Mouse (Mus musculus) B cell, adult 2 months (primary cell): ENCODE data around the gene Glcci1.

Source experiments
- DNase-seq, 2 experiments: peaks; one replicate each; pipeline ENCODE4 v3.0.0; 2022

Gene Glcci1

DNA sequence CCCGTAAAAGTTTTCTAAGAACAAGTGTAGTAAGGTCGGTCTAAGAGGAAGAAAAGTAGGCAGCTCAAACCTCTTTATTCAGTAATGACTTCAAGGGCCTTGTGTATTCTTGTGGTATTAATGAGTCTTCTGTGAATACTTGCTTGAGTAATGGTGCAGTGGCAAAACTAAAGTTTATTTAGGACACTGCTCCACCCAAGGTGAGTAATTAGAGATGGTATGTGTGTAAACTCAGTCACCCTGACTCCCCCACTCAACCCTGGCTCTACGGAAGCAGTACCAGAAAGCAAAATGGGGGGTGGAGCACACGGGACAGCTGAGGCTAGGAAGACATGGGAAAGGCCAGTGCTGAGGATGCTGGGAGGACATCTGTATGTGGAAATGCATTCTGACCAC is 13.6 kb upstream of the Glcci1 start:
- DNase-seq, result peak in 1 of 2 experiments; percentile 20

DNA sequence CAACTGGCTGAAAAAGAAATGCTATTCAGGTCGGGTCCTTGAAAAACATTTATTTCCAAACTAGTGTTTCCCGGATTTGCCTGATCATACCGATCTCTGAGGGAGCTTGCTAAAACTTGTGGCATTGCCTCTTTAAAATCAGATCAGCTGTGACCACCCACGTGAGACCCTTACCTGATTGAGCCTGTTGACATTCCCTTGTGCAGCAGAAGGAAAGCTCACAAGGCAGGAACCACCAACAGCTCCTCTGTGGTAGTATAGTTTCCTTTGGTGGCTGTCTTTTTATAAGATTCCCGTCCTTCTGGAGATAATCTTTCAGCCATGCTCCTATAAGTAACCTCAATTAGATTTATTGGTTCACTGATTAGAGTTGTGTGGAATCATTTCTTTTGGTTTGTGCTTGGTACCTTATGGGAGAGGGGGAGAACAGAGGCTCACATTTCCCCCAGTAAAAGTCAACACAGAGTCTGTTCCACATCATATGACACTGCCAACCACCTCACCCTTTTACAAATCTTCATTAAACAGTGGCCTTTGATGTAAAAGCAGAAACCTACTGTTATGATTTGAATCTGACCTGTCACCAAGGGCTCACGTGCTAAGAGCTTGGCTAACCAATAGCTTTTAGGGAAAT is 12.0 kb upstream of the Glcci1 start:
- DNase-seq, result no peak

- DNase-seq, result no peak
These were observed 11.5 kb upstream of the Glcci1 start for GRCm38 (mm10) chr6:8497868-8498257.

GRCm38 (mm10) chr6:8498961-8499360 is 10.4 kb upstream of the Glcci1 start:
- peak; percentile 57 to 70 for DNase-seq

DNA sequence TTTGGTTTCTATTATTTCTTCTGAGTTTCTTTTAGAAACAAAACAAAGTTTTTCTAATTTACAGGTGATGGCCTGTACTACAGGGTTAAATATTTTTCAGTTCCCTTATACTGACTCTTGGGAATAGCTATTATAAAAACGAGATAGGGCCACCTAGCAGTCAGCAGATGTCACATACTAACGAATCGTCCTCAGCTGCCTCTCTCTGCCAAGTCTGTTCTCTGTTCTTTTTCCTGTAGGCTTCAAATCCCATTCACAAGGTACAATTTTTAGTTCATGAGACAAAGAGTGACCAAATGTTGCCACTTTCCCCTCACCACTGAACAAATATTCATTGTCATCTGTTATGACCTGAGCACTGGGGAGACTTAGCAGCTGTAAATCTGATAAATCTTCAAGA is 5.4 kb upstream of the Glcci1 start:
- DNase-seq, result peak; percentile 45 to 50

GRCm38 (mm10) chr6:8504521-8505228 is 4.7 kb upstream of the Glcci1 start:
- peak; percentile 83 to 88 for DNase-seq

DNA sequence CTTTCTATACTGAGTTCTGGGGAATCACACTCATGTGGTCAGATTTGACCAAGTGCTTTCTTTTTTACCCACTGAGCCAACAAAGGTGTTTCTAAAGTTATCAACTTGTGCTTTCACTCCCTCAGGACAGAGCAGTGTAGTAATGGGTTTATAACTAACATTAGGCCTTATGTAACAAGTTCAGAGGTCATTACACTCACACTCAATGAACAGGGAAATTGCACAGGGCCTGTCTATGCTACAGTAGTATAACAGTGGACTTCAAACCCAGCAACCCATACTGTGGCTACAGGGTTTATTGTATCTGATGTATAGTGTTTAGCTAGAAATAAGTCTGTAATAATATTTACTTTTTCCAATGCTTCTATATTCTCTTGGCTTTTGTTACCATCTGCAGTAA is 2.8 kb upstream of the Glcci1 start:
- DNase-seq, result no peak

GRCm38 (mm10) chr6:8508883-8509536 is 390 bp upstream of the Glcci1 start:
- DNase-seq, result peak; percentile 100

GRCm38 (mm10) chr6:8509961-8510863 is 812 bp downstream of the Glcci1 start:
- DNase-seq, result peak; percentile 59 to 62

DNA sequence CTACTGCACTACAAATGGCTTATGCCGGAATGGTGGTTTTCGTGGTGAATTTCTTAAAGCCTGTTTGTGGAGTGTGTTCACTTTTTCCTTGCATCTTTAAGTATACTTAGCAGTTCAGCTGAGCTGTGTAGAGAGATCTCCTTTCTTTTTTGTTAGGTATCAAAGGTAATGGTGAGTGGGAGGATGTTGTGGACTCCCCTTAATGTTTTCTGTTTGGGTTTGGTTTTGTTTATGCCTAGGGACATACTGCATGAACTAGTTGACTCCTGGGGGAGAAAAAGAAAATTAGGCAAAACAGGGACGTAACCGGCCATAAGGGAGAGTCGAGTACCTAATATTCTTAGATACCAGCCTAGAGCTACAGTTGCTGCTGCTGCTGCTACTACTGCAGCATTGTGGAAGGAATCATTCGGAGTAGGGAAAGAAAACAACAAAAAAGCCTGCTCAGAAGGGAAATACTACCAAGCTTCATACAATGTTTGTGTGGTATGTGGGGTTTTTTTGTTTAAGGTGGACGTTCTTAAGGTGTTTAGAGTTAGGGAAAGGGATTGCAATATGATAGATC is 1.5 kb downstream of the Glcci1 start:
- DNase-seq, result no peak

DNA sequence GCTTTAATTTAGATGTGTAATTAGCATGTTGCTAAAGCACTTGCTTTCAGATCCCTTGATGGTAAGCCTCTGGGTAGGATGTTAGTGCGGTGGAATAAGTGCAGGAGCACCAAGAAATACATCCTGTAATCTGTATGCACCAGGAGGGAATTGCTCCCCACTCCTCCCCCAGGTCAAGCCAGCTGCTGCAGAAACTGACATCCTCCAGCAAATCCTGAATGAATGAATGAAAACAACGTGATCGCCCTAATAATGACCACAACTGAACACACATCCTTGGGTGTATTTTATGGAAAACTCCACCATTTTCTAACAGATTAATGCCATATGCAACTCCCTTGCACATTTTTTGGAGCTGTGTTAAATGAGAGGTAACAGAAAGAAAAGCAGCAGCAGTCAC is 2.0 kb downstream of the Glcci1 start:
- no peak for DNase-seq

GRCm38 (mm10) chr6:8512416-8512815 is 3.0 kb downstream of the Glcci1 start:
- peak in 1 of 2 experiments; percentile 27 for DNase-seq

DNA sequence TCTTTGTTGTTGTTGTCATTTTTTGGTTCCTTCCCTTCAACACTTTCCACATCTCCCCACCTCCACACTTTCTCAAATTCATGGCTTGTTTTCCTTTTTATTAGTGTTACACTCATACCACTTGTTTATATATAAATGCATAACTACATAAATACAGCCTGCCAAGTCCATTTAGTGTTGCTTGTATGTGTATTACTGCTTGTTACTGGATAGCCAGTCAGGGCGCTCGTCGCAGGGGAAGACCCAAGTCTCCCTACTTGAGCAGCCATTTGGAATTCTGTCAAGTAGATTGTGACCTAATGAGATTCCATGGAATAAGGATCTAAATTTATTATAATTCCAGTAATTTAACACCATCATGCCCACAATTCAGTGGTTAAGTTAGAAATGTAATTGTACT is 10.3 kb downstream of the Glcci1 start:
- DNase-seq, result no peak

- DNase-seq, result no peak
These were observed 11.8 kb downstream of the Glcci1 start for GRCm38 (mm10) chr6:8521231-8521630.

DNA sequence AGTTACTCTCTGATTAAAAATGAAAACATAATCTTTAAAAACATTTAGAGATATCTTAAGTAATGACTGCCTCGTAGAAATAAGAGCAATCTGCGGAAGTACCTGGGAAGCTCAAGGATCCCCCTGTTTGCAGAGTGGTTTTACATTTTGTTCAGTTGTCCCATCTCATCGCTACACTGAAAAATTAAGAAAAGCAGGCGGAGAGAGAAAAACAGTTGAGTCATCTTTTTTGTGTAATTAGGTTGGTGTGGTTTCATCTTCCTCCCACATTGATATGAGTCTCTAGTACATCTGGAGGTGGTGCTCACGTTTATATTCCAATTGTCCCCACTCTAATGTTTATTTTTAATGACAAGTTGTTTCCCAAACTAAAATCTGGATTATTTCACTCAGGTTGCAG is 15.3 kb downstream of the Glcci1 start:
- DNase-seq, result no peak

GRCm38 (mm10) chr6:8531104-8531894 is 21.9 kb downstream of the Glcci1 start:
- no peak for DNase-seq

GRCm38 (mm10) chr6:8536944-8537343 is 27.5 kb downstream of the Glcci1 start:
- DNase-seq, result no peak

DNA sequence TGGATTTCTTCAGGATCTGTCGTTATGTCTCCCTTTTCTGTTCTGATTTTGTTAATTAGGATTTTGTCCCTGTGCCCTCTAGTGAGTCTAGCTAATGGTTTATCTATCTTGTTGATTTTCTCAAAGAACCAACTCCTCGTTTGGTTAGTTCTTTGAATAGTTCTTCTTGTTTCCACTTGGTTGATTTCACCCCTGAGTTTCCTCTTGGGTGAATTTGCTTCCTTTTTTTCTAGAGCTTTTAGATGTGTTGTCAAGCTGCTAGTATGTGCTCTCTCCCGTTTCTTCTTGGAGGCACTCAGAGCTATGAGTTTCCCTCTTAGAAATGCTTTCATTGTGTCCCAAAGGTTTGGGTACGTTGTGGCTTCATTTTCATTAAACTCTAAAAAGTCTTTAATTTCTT is 32.1 kb downstream of the Glcci1 start:
- peak; percentile 56 to 63 for DNase-seq

DNA sequence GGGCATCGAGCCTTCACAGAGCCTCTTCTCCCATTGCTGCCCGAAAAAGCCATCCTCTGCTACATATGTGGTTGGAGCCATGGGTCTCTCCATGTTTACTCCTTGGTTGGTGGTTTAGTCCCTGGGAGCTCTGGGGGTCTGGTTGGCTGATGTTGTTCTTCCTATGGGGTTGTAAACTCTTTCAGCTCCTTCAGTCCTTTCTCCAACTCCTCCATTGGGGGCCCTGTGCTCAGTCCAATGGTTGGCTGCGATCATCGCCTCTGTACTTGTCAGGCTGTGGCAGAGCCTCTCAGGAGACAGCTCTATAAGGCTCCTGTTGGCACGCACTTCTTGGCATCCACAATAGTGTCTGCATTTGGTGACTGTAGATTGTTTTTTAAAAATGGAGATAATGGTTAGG is 35.4 kb downstream of the Glcci1 start:
- no peak for DNase-seq

GRCm38 (mm10) chr6:8545780-8546179 is 36.4 kb downstream of the Glcci1 start:
- DNase-seq, result no peak

- DNase-seq, result no peak
These were observed 41.8 kb downstream of the Glcci1 start for GRCm38 (mm10) chr6:8551155-8551554.
